Mouse (Mus musculus) embryonic facial prominence, embryonic 11.5 days (tissue): Measurements from ENCODE around the gene Wdr83os. TPM values are rescaled to one million over a fixed set of nuclear protein-coding genes. Genes with fewer than 3 reads are reported as not detected.
"Not testable (repeated sequence)": the region's sequence is repeated elsewhere in the genome, so short reads cannot be mapped to it uniquely, and the experiment has no call there.

Experiments used
- ATAC-seq: fragments of 200-750 bp; cut with Nextera tagmentation; replicated peaks from 2 replicates; pipeline ENCODE4 v1.8.0; 2017; ENCODE audit warnings: low read depth; ENCODE audit not compliant: insufficient number of reproducible peaks, low FRiP score, low TSS enrichment
- DNase-seq: peaks from one replicate; pipeline ENCODE4 v3.0.0-alpha.2; 2015; ENCODE audit warnings: low spot score
- H3K27ac ChIP-seq: fragments of 300-500 bp; sonication (generic); replicated peaks from 2 replicates; pipeline ENCODE4 v1.5.1; 2014; ENCODE audit warnings: mild to moderate bottlenecking, low read depth, low read length, control low read depth
- H3K27me3 ChIP-seq: fragments of 300-500 bp; sonication (generic); 2 replicates; pipeline ENCODE4 v1.6.1; 2014; ENCODE audit warnings: mild to moderate bottlenecking, low read length, moderate library complexity, mixed read lengths; ENCODE audit not compliant: control insufficient read depth, insufficient read depth
- H3K36me3 ChIP-seq: fragments of 300-500 bp; sonication (generic); replicated peaks from 2 replicates; pipeline ENCODE4 v1.6.1; 2014; ENCODE audit warnings: low read depth, mild to moderate bottlenecking, low read length, moderate library complexity, mixed read lengths; ENCODE audit not compliant: control insufficient read depth, insufficient read depth
- H3K4me1 ChIP-seq: fragments of 300-500 bp; sonication (generic); 2 replicates; pipeline ENCODE4 v1.6.1; 2014; ENCODE audit warnings: low read length, mixed read lengths; ENCODE audit not compliant: control insufficient read depth, insufficient read depth
- H3K4me2 ChIP-seq: fragments of 300-500 bp; sonication (generic); 2 replicates; pipeline ENCODE4 v1.6.1; 2014; ENCODE audit warnings: low read depth, mild to moderate bottlenecking, control low read depth, low read length, moderate library complexity
- H3K4me3 ChIP-seq: fragments of 300-500 bp; sonication (generic); 2 replicates; pipeline ENCODE4 v1.5.1; 2014; ENCODE audit warnings: low read depth, low read length, control low read depth
- H3K9ac ChIP-seq: fragments of 300-500 bp; sonication (generic); replicated peaks from 2 replicates; pipeline ENCODE4 v1.6.1; 2014; ENCODE audit warnings: mild to moderate bottlenecking, control low read depth, low read length
- H3K9me3 ChIP-seq: fragments of 300-500 bp; sonication (generic); replicated peaks from 2 replicates; pipeline ENCODE4 v1.6.1; 2016; ENCODE audit warnings: mild to moderate bottlenecking, low read length, inconsistent platforms, mixed read lengths; ENCODE audit not compliant: control insufficient read depth
- WGBS: fragments of 180-500 bp; shearing (Covaris S2); extraction: QIAGEN DNeasy Blood & Tissue Kit; methylation state at CpG from one replicate; pipeline ENCODE4 v1.1.7; 2014; 5-methylcytosine and 5-hydroxymethylcytosine counted together
- polyA plus RNA-seq: library from polyadenylated mRNA; unstranded; fragments of >200 nt; fragmentation: Nextera tagmentation; extraction: Ambion mirVana; gene quantifications from 2 replicates; pipeline ENCODE4 v1.2.1, GENCODE M21; 2014

Gene Wdr83os
- polyA plus RNA-seq, 1 experiment from 2014 or later = 117 TPM

GRCm38 (mm10) chr8:85096850-85097249 lies 16.3 kb downstream of the Wdr83os start:
- Histone ChIP-seq H3K4me1 (no peaks in the 10 kb centered on the region), H3K9ac (no peak overlapping the region), H3K9me3 (no peaks in the 10 kb centered on the region), H3K4me2 (no peak overlapping the region), H3K27ac (no peak overlapping the region), H3K36me3 (no peaks in the 10 kb centered on the region; the same call in 1 of the 2 replicates), H3K4me3 (no peak overlapping the region), H3K27me3 (no peaks in the 10 kb centered on the region)
- no peak for DNase-seq
- no peak for ATAC-seq
- 84% methylated on average over 4 of the region's 4 CpGs for WGBS

DNA sequence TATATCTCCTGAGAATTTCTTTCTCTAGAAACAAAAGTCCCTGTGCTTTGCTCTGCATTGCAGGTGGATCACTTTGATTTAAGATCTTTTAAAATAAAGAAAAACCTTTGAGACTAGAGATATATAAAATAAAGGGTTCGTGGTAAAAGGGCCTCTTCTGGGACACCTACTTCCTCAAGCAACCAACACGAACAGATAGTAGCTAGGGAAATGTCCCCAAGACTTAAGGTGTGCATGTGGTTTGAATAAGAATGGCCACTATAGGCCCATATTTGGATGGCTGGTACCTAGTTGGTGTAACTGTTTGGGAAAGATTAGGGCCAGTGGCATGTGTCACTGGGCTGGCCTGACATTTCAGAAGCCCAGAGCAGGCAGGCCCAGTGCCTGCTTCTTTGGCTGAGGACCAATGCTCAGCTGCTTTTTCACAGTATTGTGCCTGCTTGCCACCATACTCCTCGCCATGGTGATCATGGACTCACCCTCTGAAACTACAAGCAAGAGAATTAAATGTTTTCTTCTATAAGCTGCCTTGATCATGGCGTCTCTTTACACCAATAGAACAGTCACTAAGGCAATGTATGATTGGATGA lies 19.6 kb downstream of the Wdr83os start:
- no peak for DNase-seq
- H3K9ac ChIP-seq = no peak overlapping the region
- no peak overlapping the region for H3K4me3 ChIP-seq
- 84% methylated on average over 4 of the region's 4 CpGs for WGBS
- no peaks in the 10 kb centered on the region for H3K4me1 ChIP-seq
- H3K27me3 ChIP-seq = no peaks in the 10 kb centered on the region
- H3K27ac ChIP-seq = no peak overlapping the region
- no peaks in the 10 kb centered on the region; the same call in 1 of the 2 replicates for H3K36me3 ChIP-seq
- ATAC-seq = no peak
- no peaks in the 10 kb centered on the region for H3K9me3 ChIP-seq
- no peak overlapping the region for H3K4me2 ChIP-seq

DNA sequence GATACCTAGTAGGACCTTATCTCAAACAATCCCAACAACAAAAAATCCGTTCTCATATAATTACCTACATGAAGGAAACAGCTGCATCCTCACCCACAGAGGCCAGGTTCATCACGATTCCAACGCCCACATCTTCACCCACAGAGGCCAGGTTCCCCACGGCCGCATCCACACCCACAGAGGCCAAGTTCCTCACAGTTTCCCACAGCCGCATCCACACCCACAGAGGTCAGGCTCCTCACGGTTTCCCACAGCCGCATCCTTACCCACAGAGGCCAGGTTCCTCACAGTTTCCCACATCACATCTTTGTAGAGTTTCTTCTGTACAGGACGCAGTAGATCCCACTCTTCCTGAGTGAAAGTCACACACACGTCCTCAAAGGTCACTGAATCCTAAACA lies 32.7 kb downstream of the Wdr83os start:
- Histone ChIP-seq H3K36me3 (peaks cover 6% of the 10 kb centered on the region; the same call in 1 of the 2 replicates), H3K4me3 (no peak overlapping the region), H3K27me3 (no peaks in the 10 kb centered on the region), H3K9ac (no peak overlapping the region), H3K4me2 (no peak overlapping the region), H3K4me1 (no peaks in the 10 kb centered on the region), H3K27ac (no peak overlapping the region), H3K9me3 (no peaks in the 10 kb centered on the region)
- DNase-seq (no peak), ATAC-seq (no peak)
- WGBS = 94% methylated on average over 10 of the region's 10 CpGs

- no peak for ATAC-seq
- no peaks in the 10 kb centered on the region; the same call in 1 of the 2 replicates for H3K36me3 ChIP-seq
- no peaks in the 10 kb centered on the region for H3K4me1 ChIP-seq
- H3K9me3 ChIP-seq = no peaks in the 10 kb centered on the region
- WGBS = 74% methylated on average over 4 of the region's 4 CpGs
- no peak overlapping the region for H3K27ac ChIP-seq
- no peak overlapping the region for H3K9ac ChIP-seq
- no peak overlapping the region for H3K4me3 ChIP-seq
- H3K27me3 ChIP-seq = no peaks in the 10 kb centered on the region
- DNase-seq = no peak
- no peak overlapping the region for H3K4me2 ChIP-seq
Measured at GRCm38 (mm10) chr8:85115501-85115900, 35.0 kb downstream of the Wdr83os start.

DNA sequence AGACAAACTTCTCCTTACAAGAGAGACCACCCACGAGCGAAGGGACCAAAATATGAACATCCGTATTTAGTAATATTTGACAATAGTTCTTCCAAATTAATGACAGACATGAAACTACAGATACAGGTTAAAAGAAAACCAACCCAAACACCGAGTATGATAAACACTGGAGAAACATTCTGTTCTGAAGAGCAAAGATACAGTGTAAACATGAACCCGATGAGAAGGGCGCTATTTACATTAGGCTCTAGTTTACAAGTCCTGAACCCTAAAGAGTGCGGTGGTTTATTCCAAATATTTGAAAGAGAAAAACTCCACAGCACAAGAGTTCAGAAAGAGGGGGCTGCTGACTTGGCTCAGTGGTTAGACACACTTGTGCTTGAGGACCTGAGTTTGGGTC lies 36.4 kb downstream of the Wdr83os start:
- Histone ChIP-seq H3K4me2 (no peak overlapping the region), H3K9ac (no peak overlapping the region), H3K9me3 (no peaks in the 10 kb centered on the region), H3K36me3 (no peaks in the 10 kb centered on the region), H3K4me1 (no peaks in the 10 kb centered on the region), H3K4me3 (no peak overlapping the region), H3K27me3 (no peaks in the 10 kb centered on the region), H3K27ac (no peak overlapping the region)
- ATAC-seq (no peak), DNase-seq (no peak)
- 89% methylated on average over 7 of the region's 7 CpGs for WGBS

GRCm38 (mm10) chr8:85119052-85119981 lies 38.8 kb downstream of the Wdr83os start:
- no peaks in the 10 kb centered on the region for H3K36me3 ChIP-seq
- peak overlapping the region; percentile 61 for H3K4me2 ChIP-seq
- peak overlapping the region; percentile 38 for H3K4me3 ChIP-seq
- no peak overlapping the region for H3K27ac ChIP-seq
- peak overlapping the region; percentile 63 for H3K9ac ChIP-seq
- WGBS = 6% methylated on average over 37 of the region's 37 CpGs
- no peaks in the 10 kb centered on the region for H3K9me3 ChIP-seq
- ATAC-seq (peak; percentile 87), DNase-seq (peak; percentile 93)
- H3K27me3 ChIP-seq = no peaks in the 10 kb centered on the region
- H3K4me1 ChIP-seq = no peaks in the 10 kb centered on the region

DNA sequence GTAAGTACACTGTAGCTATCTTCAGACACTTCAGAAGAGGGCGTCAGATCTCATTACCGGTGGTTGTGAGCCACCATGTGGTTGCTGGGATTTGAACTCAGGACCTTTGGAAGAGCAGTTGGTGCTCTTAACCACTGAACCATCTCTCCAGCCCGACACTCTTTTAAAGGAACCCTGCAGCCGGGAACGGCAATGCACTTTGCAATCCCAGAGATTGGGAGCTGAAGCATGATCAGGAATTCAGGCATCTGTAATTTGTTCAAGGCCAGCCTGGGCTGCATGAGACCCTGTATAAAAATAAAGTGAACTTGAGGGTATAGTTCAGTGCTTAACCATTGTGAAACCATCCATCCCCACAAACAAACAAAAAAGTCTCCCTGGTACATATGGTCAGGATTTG lies 39.7 kb downstream of the Wdr83os start:
- H3K4me2 ChIP-seq, H3K27ac ChIP-seq, H3K4me3 ChIP-seq, ATAC-seq, H3K27me3 ChIP-seq, H3K4me1 ChIP-seq, H3K36me3 ChIP-seq, DNase-seq, H3K9me3 ChIP-seq, H3K9ac ChIP-seq: not testable (repeated sequence)
- WGBS = 86% methylated on average over 5 of the region's 5 CpGs

GRCm38 (mm10) chr8:85122995-85123394 lies 42.5 kb downstream of the Wdr83os start, which contains the start of gene Zfp791:
Gene Zfp791, minus strand, starts transcription at chr8:85123095.
- Histone ChIP-seq H3K4me1 (no peaks in the 10 kb centered on the region), H3K36me3 (no peaks in the 10 kb centered on the region), H3K9me3 (no peaks in the 10 kb centered on the region), H3K27me3 (no peaks in the 10 kb centered on the region), H3K4me2 (no peak within 1 kb of the TSS), H3K27ac (no peak within 1 kb of the TSS), H3K9ac (no peak within 1 kb of the TSS), H3K4me3 (no peak within 1 kb of the TSS)
- ATAC-seq (no peak), DNase-seq (no peak)
- WGBS = 80% methylated on average over 3 of the region's 3 CpGs
